Mouse (Mus musculus): Measurements from ENCODE around the gene Mark3.

DNA sequence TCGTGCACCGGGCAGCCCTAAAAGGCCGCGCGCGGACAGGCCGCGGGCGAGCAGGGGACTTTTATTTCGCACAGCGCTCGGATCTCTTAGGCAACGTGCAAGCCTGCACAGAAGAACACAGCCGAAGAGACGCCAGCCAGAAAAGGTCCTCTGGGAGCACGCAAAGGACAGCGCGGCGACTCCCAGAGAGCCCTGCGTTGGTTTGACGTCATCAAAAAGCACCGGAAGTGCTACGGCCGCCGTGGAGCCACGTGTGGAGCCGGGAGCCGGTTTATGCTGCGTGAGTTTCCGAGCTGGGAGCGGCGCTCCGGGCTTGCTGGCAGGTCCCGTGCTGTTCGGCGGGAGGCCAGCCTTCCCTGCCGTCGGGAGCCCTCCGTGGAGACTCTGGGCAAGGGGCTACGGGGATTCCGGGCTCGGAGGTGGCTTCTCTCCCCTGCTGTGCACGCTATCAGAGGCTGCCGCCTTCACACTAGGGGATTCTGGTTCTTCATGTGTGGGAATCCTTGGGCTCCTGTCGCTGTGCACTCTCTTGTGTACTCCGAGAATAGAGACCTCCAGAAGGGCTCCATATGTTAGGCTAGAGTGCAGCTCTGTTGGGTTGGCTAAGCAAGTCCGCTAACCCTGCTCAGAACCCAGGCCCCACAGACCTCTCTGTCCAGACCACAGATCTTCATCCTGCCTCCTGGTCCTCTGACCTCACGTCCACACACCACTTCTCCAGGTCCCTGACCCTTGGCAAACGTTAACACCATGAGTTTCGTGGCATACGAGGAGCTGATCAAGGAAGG is 103.8 kb downstream of the Mark3 start, which contains the start of gene Trmt61a:
- TF ChIP-seq GATA1 (IDR thresholded peaks at IDR 0.05; ENCODE audit: low read length) (no peak), TAL1 (IDR thresholded peaks at IDR 0.05; ENCODE audit: low read length) (no peak)

Data from erythroblast, embryonic 14.5 days (primary cell).